Mouse (Mus musculus): Measurements from ENCODE around the gene Pth2. TPM values are rescaled to one million over a fixed set of nuclear protein-coding genes. Genes with fewer than 3 reads are reported as not detected.
"Not testable (repeated sequence)": the region's sequence is repeated elsewhere in the genome, so short reads cannot be mapped to it uniquely, and the experiment has no call there.

Gene Pth2
- polyA plus RNA-seq, 1 experiment from 2014 or later = not detected

DNA sequence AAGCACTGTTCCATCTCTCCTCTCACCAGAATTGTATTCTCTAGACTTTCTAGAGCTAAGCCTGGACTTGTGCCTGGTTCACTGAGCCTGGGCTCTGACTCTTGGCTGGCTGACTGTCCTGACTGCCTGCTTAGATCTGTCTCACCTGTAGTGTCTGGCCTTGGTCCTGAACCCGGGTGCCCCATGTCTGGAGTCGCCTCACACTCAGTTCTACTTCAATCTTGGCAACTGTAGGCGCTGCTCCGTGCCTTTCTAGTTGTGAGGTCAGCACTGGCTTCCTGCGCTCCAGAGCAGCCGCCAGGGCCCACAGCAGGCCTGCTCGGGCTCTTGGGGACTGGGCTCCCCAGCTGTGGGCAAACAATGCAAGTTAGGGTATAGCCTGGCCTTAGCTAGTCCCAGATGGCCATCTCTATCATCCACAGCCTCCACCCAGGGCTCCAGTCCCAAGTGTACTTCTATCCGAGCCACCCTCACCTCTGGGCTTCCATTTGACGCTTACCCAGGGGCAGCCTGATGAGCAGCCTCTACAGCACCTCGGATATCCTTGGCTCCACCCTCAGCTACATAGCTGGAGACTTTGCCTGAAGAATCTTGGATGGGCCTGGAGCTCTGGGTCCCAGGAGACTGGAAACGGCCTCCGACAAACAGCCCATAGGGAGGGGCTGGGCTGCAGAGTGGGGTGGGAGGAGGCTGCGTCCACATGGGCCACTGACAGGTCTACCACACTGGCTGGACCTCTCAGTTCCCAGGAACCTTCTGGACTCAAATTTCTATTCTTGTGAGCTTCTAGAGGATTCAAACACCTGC, 36.2 kb upstream of the Pth2 start:
- peaks cover 4% of the 10 kb centered on the region; the same call in 1 of the 2 replicates for H3K4me1 ChIP-seq
- H3K36me3 ChIP-seq = peaks cover 79% of the 10 kb centered on the region
- H3K9me3 ChIP-seq (replicated peaks) = no peaks in the 10 kb centered on the region
- no peaks in the 10 kb centered on the region for H3K27me3 ChIP-seq (ENCODE audit: low read depth, poor library complexity, severe bottlenecking)
- H3K4me3 ChIP-seq = no peak overlapping the region
- 86% methylated on average over 13 of the region's 13 CpGs for WGBS
- H3K27ac ChIP-seq = no peak overlapping the region
- DNase-seq (ENCODE audit: low spot score) = no peak

DNA sequence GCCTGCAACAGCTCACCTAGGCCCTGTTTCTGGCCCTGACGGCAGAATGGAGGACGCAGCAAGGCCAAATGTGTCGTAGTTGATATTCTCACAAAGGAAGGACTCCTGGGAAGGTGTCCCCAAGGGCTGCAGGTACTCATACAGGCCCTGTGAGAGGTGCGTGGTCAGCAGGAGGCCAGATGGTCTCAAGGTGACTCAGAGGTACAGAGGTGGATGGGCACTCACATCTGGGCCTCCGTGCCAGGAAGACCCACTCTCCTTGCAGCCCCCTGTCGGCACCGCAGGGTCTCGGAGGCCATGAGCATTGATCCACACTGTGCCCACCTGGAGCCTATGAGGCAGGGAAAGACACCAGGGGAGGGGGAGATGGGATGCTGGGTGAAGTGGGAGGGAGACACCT, 35.3 kb upstream of the Pth2 start:
- H3K36me3 ChIP-seq = peaks cover 77% of the 10 kb centered on the region

DNA sequence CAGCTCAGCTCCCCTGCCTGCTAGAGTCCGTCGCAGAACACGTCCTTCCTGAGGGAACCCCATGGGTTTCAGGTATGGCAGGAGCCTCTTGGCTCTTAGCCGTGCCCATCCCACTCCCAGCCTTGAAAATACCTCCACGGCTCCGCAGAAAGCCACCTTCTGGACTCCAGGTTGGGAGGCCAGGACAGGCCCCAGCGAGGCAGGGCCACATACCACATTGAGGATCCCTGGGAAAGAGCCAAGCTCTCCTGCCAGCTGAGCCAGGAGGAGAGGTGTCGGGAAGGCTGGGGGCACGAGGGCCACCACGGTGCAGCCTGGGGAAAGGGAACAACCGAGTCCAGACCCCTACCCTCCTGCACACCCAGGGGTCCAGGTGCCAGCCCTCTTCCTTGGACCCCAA, 33.5 kb upstream of the Pth2 start:
- Histone ChIP-seq H3K36me3 (peaks cover 67% of the 10 kb centered on the region), H3K4me1 (peaks cover 30% of the 10 kb centered on the region), H3K27me3 (ENCODE audit: low read depth, poor library complexity, severe bottlenecking) (no peaks in the 10 kb centered on the region), H3K4me3 (no peak overlapping the region), H3K27ac (no peak overlapping the region), H3K9me3 (replicated peaks) (no peaks in the 10 kb centered on the region)
- 92% methylated on average over 11 of the region's 11 CpGs for WGBS
- DNase-seq (ENCODE audit: low spot score) = no peak

More for the DNA sequence above, 35.3 kb upstream of the Pth2 start:
- Histone ChIP-seq H3K4me1 (peaks cover 13% of the 10 kb centered on the region), H3K27ac (no peak overlapping the region), H3K9me3 (replicated peaks) (no peaks in the 10 kb centered on the region), H3K27me3 (ENCODE audit: low read depth, poor library complexity, severe bottlenecking) (no peaks in the 10 kb centered on the region), H3K4me3 (no peak overlapping the region)
- DNase-seq (ENCODE audit: low spot score) = no peak
- 93% methylated on average over 8 of the region's 8 CpGs for WGBS

DNA sequence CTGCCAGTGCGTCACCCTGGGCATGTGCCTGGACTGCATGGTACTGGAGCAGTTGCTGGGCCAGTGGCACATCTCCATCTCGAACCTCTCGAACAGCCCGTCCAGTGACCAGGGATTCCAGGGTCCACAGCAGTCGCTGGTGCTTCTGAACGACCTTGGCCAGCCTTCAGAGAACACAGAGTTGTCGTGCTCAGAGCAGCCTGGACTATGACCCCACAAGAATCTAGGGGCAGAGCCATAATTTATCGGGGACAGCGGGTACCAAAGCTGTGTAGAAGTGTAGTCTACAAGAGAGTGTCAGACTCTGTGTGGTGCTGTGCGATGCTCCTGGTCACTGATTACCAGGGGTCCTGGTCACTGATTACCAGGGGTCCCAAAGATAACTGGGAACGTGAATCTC, 32.9 kb upstream of the Pth2 start:
- WGBS = 90% methylated on average over 11 of the region's 11 CpGs

DNA sequence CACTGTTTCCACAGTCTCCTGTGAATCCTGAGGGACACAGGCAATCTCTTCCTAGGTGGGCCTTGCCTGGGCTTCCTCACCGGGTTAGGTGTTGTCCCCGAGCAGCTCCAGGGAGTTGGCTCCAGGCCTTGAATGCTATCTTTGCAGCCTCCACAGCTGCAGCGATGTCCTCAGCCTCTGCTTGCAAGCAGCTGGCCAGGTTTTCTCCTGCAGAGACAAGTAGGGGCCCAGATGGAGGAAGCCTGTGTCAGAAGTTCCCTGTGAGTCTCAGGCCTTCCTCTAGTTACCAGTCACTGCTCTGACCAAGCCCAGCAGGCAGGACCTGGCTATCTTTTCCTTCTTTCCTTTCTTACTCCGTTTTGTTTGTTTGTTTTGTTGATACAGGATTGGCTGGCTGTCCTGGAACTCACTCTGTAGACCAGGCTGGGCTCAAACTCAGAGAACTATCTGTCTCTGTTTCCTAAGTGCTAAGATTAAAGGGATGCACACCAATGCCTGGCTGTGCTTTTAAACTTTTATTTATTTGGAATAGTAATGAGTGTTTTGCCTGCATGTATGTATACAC, 32.2 kb upstream of the Pth2 start:
- 61% methylated on average over 4 of the region's 4 CpGs for WGBS
- Histone ChIP-seq H3K27me3 (ENCODE audit: low read depth, poor library complexity, severe bottlenecking) (no peaks in the 10 kb centered on the region), H3K36me3 (peaks cover 54% of the 10 kb centered on the region)

More for the DNA sequence above, 32.9 kb upstream of the Pth2 start:
- peaks cover 60% of the 10 kb centered on the region for H3K36me3 ChIP-seq
- no peak overlapping the region for H3K27ac ChIP-seq
- no peak overlapping the region for H3K4me3 ChIP-seq
- peaks cover 30% of the 10 kb centered on the region for H3K4me1 ChIP-seq
- no peaks in the 10 kb centered on the region for H3K27me3 ChIP-seq (ENCODE audit: low read depth, poor library complexity, severe bottlenecking)
- H3K9me3 ChIP-seq (replicated peaks) = no peaks in the 10 kb centered on the region
- DNase-seq (ENCODE audit: low spot score) = no peak

DNA sequence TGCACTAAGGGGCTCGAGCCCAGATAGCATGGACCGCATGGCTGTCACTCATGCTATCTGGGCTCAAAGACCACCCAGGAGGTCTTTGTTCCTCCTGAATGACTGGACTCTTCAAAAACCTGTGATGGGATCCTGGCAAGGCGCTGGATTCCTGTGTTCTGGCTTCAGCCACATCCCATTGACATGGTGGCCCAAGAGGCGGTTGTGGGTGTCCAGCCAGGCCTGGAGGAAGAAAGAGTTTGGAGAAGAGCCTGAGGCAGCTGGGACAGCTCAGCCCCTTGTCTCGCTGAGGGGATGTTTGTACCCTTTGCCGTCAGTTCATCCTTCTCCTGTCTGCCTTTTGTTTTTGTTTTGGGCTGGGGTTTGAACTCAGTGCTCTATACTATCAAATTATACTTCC, 31.2 kb upstream of the Pth2 start:
- DNase-seq (ENCODE audit: low spot score) = no peak
- H3K27ac ChIP-seq = peak overlapping the region; percentile 70

More for the DNA sequence above, 32.2 kb upstream of the Pth2 start:
- Histone ChIP-seq H3K4me1 (peaks cover 35% of the 10 kb centered on the region), H3K27ac (no peak overlapping the region), H3K9me3 (replicated peaks) (no peaks in the 10 kb centered on the region), H3K4me3 (no peak overlapping the region)
- DNase-seq (ENCODE audit: low spot score) = no peak

DNA sequence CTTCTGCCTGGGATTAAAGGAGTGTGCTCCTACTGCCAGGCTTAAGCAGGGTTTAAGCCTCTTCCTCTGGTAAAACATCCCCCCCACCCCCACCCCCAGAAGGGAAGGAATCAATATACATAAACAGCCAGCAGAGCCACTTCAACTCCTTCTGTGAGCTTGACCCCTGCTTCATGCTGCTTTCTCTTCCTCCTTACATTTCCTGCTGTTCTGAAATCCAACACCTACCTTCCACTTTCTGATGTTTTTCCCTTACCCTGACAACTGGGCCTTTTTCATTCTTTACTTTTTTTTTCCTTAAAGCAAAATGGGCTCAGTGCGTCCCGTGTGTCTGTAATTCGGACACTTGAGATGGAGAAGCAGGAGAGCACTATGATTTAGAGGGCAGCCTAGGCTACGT, 30.5 kb upstream of the Pth2 start:
- peaks cover 37% of the 10 kb centered on the region for H3K36me3 ChIP-seq
- no peaks in the 10 kb centered on the region for H3K27me3 ChIP-seq (ENCODE audit: low read depth, poor library complexity, severe bottlenecking)
- 56% methylated on average over 4 of the region's 4 CpGs for WGBS
- peaks cover 44% of the 10 kb centered on the region for H3K4me1 ChIP-seq
- peak overlapping the region; percentile 74 for H3K27ac ChIP-seq
- 0 out of 2 replicates have a peak overlapping the region, but pooled peaks have one; percentile 10 for H3K4me3 ChIP-seq
- no peak for DNase-seq (ENCODE audit: low spot score)
- H3K9me3 ChIP-seq (replicated peaks) = no peaks in the 10 kb centered on the region

More for the DNA sequence above, 31.2 kb upstream of the Pth2 start:
- peaks cover 37% of the 10 kb centered on the region for H3K4me1 ChIP-seq
- WGBS = 70% methylated on average over 6 of the region's 6 CpGs
- H3K36me3 ChIP-seq = peaks cover 45% of the 10 kb centered on the region
- no peaks in the 10 kb centered on the region for H3K9me3 ChIP-seq (replicated peaks)
- no peaks in the 10 kb centered on the region for H3K27me3 ChIP-seq (ENCODE audit: low read depth, poor library complexity, severe bottlenecking)
- H3K4me3 ChIP-seq = no peak overlapping the region

DNA sequence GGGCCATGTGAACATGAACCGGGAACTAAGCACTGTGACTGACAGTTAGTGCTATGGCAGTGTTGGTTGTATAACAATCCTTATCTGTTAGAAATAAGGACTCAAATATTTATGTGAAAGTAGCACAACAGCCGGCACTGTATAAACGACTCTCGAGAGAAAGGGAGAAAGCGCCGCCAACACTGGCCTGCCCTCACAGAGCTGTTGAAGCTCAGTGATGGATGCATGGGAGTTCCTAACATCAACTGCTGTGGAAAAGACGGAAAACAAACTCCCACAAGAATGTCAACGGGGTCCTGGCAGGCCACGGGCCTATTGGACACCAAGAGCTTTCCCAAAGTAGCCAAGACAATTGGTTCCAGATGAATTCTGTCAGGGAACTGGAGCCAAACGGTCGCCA, 29.5 kb upstream of the Pth2 start:
- Histone ChIP-seq H3K9me3 (replicated peaks) (no peaks in the 10 kb centered on the region), H3K36me3 (peaks cover 27% of the 10 kb centered on the region), H3K27me3 (ENCODE audit: low read depth, poor library complexity, severe bottlenecking) (no peaks in the 10 kb centered on the region), H3K27ac (peak overlapping the region; percentile 74), H3K4me1 (peaks cover 48% of the 10 kb centered on the region), H3K4me3 (peak overlapping the region; percentile 10; the same call in 1 of the 2 replicates)
- no peak for DNase-seq (ENCODE audit: low spot score)
- WGBS = 33% methylated on average over 11 of the region's 11 CpGs

DNA sequence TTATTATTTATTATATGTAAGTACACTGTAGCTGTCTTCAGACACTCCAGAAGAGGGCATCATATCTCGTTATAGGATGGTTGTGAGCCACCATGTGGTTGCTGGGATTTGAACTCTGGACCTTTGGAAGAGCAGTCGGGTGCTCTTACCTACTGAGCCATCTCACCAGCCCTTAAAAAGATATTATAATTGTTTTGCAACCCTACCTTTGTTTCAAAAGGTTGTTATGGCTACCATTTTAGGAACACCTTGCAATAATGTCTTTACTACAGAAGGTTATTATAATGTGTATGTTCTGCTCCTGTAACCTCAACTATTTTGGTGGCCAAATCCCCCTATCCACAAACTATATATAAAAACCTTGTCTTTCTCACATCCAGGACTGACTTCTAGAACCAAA, 27.7 kb upstream of the Pth2 start:
- not testable (repeated sequence) for H3K27me3 ChIP-seq (ENCODE audit: low read depth, poor library complexity, severe bottlenecking); H3K9me3 ChIP-seq (replicated peaks); H3K27ac ChIP-seq; DNase-seq (ENCODE audit: low spot score)
- 95% methylated on average over 2 of the region's 2 CpGs for WGBS
- peaks cover 22% of the 10 kb centered on the region for H3K36me3 ChIP-seq
- peaks cover 48% of the 10 kb centered on the region for H3K4me1 ChIP-seq
- peak overlapping the region; percentile 78 for H3K4me3 ChIP-seq

DNA sequence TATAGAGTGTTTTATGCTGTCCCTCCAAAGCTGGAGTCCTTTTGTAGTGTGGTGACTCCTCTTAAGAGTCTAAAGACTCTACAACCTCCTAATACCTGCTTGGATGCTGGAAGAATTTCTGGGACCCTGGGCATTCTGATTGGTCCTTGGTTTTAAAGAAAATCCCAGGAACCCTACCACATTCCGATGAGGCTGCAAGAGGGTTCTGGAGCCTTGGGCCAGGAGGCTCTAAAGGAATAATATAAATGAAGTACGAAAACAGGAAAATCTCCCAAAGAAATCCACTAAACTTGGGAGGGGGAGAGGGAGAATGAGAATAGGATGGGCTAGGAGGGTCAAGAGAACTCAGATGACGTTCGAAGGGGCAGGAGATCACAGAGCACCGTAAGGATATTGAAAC, 27.2 kb upstream of the Pth2 start:
- Histone ChIP-seq H3K27ac (peak overlapping the region; percentile 98), H3K4me3 (peak overlapping the region; percentile 78), H3K4me1 (peaks cover 48% of the 10 kb centered on the region), H3K36me3 (peaks cover 22% of the 10 kb centered on the region), H3K9me3 (replicated peaks) (no peaks in the 10 kb centered on the region), H3K27me3 (ENCODE audit: low read depth, poor library complexity, severe bottlenecking) (no peaks in the 10 kb centered on the region)
- no peak for DNase-seq (ENCODE audit: low spot score)
- 5% methylated on average over 5 of the region's 5 CpGs for WGBS

DNA sequence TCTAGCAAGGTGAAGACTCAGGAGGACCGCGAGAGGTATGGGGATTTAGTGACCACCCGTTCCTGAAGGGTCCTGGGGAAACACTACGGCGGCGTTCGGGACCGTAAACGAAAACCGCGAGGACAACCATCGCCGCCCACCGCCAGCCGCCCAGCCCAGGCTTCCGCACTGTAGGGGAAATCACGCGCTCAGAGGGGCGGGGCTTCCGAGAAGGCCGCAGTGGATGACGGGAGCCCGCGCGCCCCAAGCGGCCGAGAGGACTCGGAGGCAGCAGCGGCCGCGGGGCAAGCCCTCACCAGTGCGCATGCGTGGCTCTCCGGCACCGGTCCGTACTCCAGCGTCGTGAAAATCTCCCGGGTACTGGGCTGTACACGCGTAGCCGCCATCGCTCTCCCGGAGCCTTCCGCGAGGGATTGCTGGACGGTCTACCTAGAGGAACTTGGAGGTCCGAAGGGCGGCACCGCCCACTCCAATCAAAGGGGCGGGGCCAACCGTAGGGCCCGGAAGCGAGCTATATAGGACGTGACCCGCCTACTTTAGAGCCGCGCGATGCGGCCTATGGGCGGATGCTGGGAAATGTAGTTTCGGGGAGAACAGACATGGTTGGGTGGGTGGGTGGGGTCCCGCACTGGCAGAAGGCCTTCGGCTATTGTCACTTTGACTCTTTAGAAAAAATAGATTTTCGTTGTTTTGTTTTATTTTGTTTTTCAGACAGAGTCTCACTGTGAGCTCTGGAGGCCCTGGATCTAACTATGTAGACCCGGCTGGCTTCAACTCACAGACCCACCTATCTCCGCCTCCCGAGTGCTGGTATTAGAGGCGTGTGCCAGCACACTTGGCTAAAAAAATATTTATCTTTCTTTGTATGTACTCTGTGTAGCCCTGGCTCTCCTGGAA, 26.5 kb upstream of the Pth2 start, which contains the start of the genes Pih1d1 and Aldh16a1:
TSS of gene Pih1d1 (plus strand) at position 208 of the 897 bp plus-strand sequence.
TSS of gene Aldh16a1 (minus strand) at position 489 of the 897 bp plus-strand sequence.
- Histone ChIP-seq H3K36me3 (peaks cover 28% of the 10 kb centered on the region), H3K4me3 (peak within 1 kb of the TSS; percentile 78), H3K4me1 (peaks cover 46% of the 10 kb centered on the region), H3K27me3 (ENCODE audit: low read depth, poor library complexity, severe bottlenecking) (no peaks in the 10 kb centered on the region), H3K9me3 (replicated peaks) (no peaks in the 10 kb centered on the region), H3K27ac (peak within 1 kb of the TSS; percentile 98)
- peak; percentile 98 for DNase-seq (ENCODE audit: low spot score)
- 5% methylated on average over 69 of the region's 69 CpGs for WGBS

DNA sequence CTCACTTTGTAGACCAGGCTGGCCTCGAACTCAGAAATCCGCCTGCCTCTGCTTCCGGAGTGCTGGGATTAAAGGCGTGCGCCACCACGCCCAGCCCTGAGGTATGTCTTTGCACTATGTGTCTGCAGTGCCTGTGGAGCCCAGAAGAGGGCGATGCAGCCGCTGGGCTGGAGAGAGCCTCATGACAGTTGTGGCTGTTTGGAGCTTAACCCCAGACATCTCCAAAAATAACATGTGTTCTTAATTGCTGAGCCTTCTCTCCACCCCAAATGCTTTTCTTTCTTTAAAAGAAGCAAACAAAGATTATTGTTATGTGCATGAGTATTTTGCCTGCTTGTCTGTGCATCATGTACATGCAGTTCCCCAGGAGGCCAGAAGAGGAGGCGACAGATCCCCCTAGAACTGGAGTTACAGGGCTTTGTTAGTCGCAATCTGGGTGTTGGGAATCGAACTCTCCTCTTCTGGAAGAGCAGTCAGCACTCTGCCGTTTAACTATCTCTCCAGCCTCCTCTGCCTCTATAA, 25.7 kb upstream of the Pth2 start:
- Histone ChIP-seq H3K9me3 (replicated peaks) (no peaks in the 10 kb centered on the region), H3K27ac (peak overlapping the region; percentile 98), H3K4me1 (peaks cover 39% of the 10 kb centered on the region), H3K36me3 (peaks cover 32% of the 10 kb centered on the region), H3K27me3 (ENCODE audit: low read depth, poor library complexity, severe bottlenecking) (no peaks in the 10 kb centered on the region), H3K4me3 (peak overlapping the region; percentile 78)
- DNase-seq (ENCODE audit: low spot score) = no peak
- WGBS = 83% methylated on average over 12 of the region's 12 CpGs
